Mouse (Mus musculus) E14TG2a.4 (cell line): Measurements from ENCODE around the gene Kpna1.
"Not testable (repeated sequence)": the region's sequence is repeated elsewhere in the genome, so short reads cannot be mapped to it uniquely, and the experiment has no call there.

Source experiments
- H3K27me3 ChIP-seq: 2 replicates; pipeline ENCODE4 v1.6.1; 2014; ENCODE audit warnings: low read length, control low read depth; ENCODE audit not compliant: insufficient read depth
- H3K36me3 ChIP-seq: 2 replicates; pipeline ENCODE4 v1.6.1; 2014; ENCODE audit warnings: low read length, control low read depth; ENCODE audit not compliant: insufficient read depth
- H3K4me1 ChIP-seq: replicated peaks from 2 replicates; pipeline ENCODE4 v1.6.1; 2014; ENCODE audit warnings: low read depth, low read length, control low read depth
- H3K4me3 ChIP-seq: replicated peaks from 2 replicates; pipeline ENCODE4 v1.5.1; 2014; ENCODE audit warnings: mild to moderate bottlenecking, low read length
- H3K9me3 ChIP-seq: 2 replicates; pipeline ENCODE4 v1.6.1; 2014; ENCODE audit warnings: low read length, control low read depth
- CTCF ChIP-seq: conservative IDR thresholded peaks from 2 replicates; pipeline ENCODE4 v1.5.1; 2014; ENCODE audit warnings: low read length
- NANOG ChIP-seq: IDR thresholded peaks from 2 replicates; pipeline ENCODE4 v1.6.1; 2014; ENCODE audit warnings: borderline replicate concordance, low read length, mixed read lengths
- POU5F1 ChIP-seq: IDR thresholded peaks from 2 replicates; pipeline ENCODE4 v1.6.1; 2014; ENCODE audit warnings: low read length, borderline replicate concordance

The Kpna1 gene

DNA sequence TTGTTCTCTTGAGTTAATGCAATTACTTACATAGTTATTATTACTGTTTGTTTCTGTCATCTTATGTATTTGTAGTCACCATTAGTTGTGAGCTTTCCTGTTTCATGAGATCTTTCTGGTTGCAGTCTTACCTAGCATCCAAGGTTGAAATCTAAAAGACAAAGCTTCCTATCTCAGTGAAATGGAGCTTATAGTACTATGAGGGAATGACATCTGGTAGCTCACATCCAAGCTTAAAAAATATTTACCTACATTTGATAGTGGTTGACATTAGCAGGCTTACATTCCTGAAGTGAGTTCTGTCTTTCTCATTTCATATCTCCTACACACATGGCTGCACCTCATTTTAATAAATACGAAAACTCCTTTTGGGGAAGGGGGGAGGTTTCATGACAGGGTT, 37.8 kb downstream of the Kpna1 start:
- no peaks in the 10 kb centered on the region for H3K27me3 ChIP-seq
- TF ChIP-seq CTCF (no peak), POU5F1 (no peak), NANOG (no peak)

DNA sequence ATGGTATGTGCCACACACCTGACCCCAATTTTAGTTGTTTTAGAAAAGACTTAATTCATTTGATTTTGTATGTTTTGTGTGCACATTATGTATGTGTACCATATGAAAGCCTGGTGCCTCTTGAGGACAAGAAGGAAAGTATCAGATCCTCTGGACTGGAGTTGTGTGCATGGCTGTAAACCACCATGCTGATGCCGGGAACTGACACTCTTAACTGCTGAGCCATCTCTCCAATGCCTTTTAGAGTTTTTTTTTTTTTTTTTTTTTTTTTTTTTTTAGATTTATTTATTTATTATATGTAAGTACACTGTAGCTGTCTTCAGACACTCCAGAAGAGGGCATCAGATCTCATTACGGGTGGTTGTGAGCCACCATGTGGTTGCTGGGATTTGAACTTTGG, 49.6 kb downstream of the Kpna1 start:
- Histone ChIP-seq H3K36me3 (peaks cover 80% of the 10 kb centered on the region), H3K4me1 (peaks cover 11% of the 10 kb centered on the region)
- H3K4me3 ChIP-seq, H3K9me3 ChIP-seq, H3K27me3 ChIP-seq: not testable (repeated sequence)

More for the DNA sequence above, 37.8 kb downstream of the Kpna1 start:
- H3K36me3 ChIP-seq: peaks cover 80% of the 10 kb centered on the region
- no peak overlapping the region for H3K4me3 ChIP-seq
- H3K4me1 ChIP-seq: no peaks in the 10 kb centered on the region
- no peaks in the 10 kb centered on the region for H3K9me3 ChIP-seq

DNA sequence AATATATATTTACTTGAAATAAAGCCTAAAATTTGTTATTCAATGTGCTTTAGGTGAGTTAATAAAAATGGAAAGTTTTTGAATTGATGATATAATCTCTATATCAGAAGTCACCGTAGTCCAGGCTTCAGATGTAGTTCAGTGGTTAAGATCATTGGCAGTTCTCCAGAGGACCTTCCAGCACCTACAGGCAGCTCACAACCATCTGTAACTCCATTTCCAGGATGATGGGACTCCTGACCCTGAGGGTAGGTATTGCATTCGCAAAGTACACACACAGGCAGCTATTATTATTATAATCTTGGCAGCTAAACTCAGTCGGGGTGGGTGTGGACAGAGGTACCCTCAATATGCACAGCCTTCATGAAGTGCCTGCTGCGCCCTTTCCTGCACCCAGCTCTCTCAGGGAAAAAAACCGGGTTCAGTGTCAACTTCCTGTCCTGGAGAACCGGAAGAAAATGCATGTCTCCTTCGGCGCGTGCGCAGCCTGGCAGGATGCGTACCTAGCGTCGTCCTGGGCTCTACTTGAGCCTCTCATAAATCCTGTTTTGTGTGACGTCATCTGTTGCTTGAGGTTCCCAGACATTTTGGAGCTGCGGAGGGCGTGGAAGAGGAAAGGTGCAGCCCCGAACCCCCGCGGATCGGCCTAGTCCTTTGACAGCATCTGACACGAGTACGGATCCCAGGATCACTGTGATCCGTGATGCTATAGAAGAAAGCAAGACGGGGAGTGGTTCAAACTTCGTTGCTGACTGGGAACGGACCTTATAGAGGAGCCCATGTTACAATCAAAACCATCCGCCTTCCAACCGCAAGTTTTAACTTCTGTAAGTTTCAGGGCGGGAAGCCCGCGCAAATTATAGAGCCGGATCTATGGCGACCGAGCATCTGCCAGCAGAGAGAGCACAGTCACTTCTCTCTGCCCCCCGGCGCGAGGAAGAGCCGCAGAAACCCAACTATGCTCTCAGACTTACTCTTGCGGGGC, 62.4 kb downstream of the Kpna1 start, which contains the start of gene Wdr5b:
TSS of gene Wdr5b (plus strand) at position 551 of the 985 bp plus-strand sequence.
- Histone ChIP-seq H3K4me1 (peaks cover 27% of the 10 kb centered on the region), H3K36me3 (peaks cover 55% of the 10 kb centered on the region), H3K4me3 (peak within 1 kb of the TSS; percentile 81), H3K27me3 (no peaks in the 10 kb centered on the region), H3K9me3 (no peaks in the 10 kb centered on the region)
- no peak for TF ChIP-seq CTCF
- no peak for TF ChIP-seq POU5F1
- TF ChIP-seq NANOG: no peak

DNA sequence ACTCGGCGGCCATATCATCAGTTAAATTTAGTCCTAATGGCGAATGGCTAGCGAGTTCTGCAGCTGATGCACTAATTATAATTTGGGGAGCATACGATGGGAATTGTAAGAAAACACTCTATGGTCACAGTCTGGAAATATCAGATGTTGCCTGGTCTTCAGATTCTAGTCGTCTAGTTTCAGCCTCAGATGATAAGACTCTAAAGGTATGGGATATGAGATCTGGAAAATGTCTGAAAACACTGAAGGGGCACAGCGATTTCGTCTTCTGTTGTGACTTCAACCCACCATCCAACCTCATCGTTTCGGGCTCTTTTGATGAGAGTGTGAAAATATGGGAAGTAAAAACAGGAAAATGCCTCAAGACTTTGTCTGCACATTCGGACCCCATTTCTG, 63.1 kb downstream of the Kpna1 start:
- peak overlapping the region; percentile 81 for H3K4me3 ChIP-seq
- H3K4me1 ChIP-seq: peaks cover 27% of the 10 kb centered on the region
- TF ChIP-seq CTCF (no peak), POU5F1 (no peak), NANOG (no peak)
- no peaks in the 10 kb centered on the region for H3K9me3 ChIP-seq
- no peaks in the 10 kb centered on the region for H3K27me3 ChIP-seq
- H3K36me3 ChIP-seq: peaks cover 60% of the 10 kb centered on the region

DNA sequence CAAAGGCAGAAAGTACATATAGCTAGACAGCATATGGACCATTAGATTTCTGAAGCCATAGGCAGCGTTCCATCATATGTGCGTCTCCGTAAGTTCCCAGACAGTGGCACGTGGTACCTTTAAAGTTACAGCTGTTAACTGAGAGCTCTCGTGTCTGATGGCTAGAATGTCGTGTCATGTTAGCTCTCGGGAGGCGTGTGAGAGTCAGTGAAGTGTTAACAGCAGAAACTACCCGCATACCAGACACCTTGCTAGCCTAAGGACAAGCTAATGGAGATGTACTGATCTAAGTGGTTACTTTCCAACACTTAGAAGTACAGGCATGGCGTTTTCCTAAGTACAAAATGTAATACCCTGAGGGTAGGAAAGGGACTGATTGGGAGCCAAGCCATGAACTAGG, 64.5 kb downstream of the Kpna1 start:
- H3K36me3 ChIP-seq: peaks cover 62% of the 10 kb centered on the region
- H3K27me3 ChIP-seq: no peaks in the 10 kb centered on the region
- no peak for TF ChIP-seq NANOG
- peaks cover 27% of the 10 kb centered on the region for H3K4me1 ChIP-seq
- no peak overlapping the region for H3K4me3 ChIP-seq
- H3K9me3 ChIP-seq: no peaks in the 10 kb centered on the region

DNA sequence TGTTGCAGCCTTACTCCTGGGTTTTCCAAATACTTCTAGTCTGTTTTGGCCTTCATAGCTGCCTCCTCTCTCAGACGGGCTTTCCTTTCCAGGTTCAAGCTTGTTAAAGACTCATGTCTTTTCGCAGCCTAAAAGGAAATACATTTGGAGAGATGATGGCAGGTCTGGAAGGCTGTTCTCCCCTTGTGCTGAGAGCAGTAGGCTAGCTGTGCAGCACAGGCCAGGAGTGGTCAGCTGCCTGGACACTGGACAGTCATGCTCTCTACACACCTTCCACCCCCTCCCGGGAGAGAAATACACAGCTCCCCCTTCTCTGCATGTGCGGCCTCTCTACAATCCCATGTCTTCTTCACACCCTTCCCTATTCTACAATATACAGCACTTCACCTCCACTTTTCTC, 65.4 kb downstream of the Kpna1 start:
- Histone ChIP-seq H3K4me3 (no peak overlapping the region), H3K9me3 (no peaks in the 10 kb centered on the region), H3K27me3 (no peaks in the 10 kb centered on the region), H3K36me3 (peaks cover 67% of the 10 kb centered on the region), H3K4me1 (peaks cover 27% of the 10 kb centered on the region)
- no peak for TF ChIP-seq POU5F1
- no peak for TF ChIP-seq NANOG
- no peak for TF ChIP-seq CTCF

DNA sequence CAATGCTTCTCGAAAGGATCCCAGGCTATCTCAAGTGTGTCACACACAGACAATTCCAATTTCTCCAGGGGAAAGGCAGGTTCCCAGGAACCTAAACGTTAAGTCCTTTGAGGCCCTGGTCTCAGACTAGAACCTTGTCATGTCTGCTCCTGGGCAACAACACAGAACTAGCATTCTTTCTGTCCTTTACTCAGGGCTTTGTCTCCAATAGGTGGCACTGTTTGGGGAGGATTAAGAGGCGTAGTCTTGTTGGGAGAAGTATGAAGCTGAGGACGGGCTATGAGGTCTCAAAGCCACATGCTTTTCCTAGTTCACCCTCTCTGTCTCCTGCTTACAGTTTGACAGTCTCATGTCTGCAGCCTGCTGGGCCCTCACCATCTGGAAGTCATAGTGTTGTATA, 69.0 kb downstream of the Kpna1 start:
- no peak overlapping the region for H3K4me3 ChIP-seq
- TF ChIP-seq NANOG: no peak
- TF ChIP-seq CTCF: no peak; the same call in 1 of the 2 replicates
- no peaks in the 10 kb centered on the region for H3K27me3 ChIP-seq
- H3K9me3 ChIP-seq: no peaks in the 10 kb centered on the region
- H3K4me1 ChIP-seq: peaks cover 1% of the 10 kb centered on the region; the same call in 1 of the 2 replicates
- peaks cover 98% of the 10 kb centered on the region for H3K36me3 ChIP-seq

DNA sequence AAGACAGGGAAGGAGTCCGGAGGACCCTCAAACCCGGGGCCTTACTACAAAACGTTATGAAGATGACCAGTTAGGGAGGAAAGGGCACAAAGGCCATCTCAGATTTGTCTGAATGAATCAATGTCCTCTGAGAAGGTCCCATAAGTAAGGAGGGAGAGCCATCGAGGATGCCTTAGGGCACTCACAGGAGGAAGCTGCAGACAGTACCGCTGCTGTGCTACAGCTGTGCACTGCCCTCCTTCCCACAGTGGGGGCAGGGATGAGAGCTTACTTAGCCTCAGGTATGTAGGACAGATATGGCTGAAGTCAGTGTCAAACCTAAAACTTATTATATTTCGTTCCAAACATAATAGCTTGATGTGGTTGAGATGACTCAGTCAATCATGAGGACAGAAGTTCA, 72.9 kb downstream of the Kpna1 start:
- H3K4me3 ChIP-seq: no peak overlapping the region
- peaks cover 93% of the 10 kb centered on the region for H3K36me3 ChIP-seq
- H3K9me3 ChIP-seq: no peaks in the 10 kb centered on the region
- no peaks in the 10 kb centered on the region for H3K27me3 ChIP-seq
- peaks cover 6% of the 10 kb centered on the region for H3K4me1 ChIP-seq
- no peak for TF ChIP-seq CTCF
- TF ChIP-seq POU5F1: no peak
- TF ChIP-seq NANOG: no peak
